Mouse (Mus musculus) naive thymus-derived CD4-positive, alpha-beta T cell, adult 2 months (primary cell): ENCODE results near the gene Plekha5.
"Not testable (repeated sequence)": the region's sequence is repeated elsewhere in the genome, so short reads cannot be mapped to it uniquely, and the experiment has no call there.

Source experiments
- DNase-seq: peaks from one replicate; pipeline ENCODE4 v3.0.0-alpha.2; 2011; ENCODE audit warnings: low read depth

Gene Plekha5

DNA sequence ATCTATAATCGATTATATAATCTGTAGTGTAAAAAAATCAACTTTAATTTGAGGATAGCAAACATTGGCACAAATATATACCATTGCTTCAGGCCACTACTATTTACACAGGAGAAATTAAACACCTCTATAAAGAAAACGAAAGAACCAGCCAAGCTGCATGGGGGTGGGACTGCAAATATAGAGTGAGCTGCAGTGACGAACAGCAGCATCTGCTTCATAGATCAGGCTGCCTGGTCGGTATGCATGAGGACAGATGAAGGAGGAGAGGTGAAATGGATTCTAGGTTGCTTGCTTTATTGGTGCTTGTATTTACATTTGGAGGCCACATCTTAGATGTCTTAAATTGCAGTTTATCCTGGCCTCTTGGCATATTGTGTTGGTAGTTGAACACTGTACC, 66.4 kb downstream of the Plekha5 start:
- no peak for DNase-seq

DNA sequence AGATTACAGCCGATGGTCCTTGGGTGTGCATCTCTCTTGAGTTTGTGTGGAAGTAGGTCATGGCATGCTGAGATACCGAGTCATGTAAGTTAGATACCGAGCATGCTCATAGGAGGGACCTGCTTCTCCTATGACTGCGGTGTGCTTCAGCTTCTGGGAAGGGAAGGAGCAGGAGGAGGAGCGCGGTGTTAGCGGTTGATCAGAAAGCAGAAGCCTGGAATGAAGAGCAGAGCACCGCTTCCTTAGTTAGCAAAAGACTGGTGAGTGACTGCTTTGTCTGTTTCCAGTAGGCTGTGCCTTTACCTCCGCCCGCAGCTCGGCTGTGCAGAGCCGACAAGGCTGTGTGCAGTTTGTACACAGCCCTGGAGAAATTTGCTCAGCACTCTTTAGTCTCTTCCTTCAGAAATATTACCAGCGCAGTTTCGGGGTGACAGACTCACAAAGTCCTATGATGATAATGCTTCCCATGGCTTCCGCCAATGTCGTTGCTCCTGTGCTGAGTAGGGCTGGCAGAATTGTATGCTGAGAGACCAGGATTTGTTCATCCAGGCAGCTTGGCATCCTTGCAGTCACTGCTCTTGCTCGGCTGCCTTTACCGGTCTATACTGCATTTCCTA, 67.2 kb downstream of the Plekha5 start:
- DNase-seq, result no peak

DNA sequence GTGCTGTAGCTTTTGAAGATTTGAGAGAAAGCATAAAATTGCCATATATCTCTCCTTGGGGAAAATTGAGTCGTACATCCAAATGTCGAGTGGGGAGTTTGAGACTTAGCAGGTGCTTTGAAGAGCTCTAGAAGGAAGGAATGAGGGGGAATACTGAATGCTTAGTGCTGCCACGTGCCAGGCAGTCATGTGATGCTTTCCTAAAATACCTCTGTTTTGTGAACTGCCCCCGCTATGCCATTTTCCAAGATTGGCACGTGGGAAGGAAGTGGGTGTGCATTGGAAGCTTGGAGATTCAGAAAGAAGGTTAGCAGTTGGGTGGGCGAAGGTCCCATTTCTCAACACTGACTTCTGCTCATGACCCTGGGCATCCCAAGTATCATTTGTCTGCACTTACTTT, 68.2 kb downstream of the Plekha5 start:
- DNase-seq, result no peak

GRCm38 (mm10) chr6:140498074-140498473, 74.2 kb downstream of the Plekha5 start:
- DNase-seq, result no peak

GRCm38 (mm10) chr6:140498958-140499357, 75.1 kb downstream of the Plekha5 start:
- DNase-seq, result no peak

DNA sequence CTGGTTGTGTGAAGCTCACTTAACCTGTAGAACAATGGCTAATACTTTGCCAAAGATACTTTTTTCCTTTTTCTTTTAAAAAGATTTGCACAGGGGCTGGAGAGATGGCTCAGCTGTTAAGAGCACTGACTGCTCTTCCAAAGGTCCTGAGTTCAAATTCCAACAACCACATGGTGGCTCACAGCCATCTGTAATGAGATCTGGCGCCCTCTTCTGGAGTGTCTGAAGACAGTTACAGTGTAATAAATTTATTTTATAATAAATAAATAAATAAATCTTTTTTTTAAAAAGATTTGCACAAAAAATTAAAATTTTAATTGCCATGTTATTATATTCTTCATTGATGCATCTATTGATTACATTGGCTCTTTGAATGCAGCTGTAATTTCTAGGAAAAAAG, 77.0 kb downstream of the Plekha5 start:
- DNase-seq, result not testable (repeated sequence)

DNA sequence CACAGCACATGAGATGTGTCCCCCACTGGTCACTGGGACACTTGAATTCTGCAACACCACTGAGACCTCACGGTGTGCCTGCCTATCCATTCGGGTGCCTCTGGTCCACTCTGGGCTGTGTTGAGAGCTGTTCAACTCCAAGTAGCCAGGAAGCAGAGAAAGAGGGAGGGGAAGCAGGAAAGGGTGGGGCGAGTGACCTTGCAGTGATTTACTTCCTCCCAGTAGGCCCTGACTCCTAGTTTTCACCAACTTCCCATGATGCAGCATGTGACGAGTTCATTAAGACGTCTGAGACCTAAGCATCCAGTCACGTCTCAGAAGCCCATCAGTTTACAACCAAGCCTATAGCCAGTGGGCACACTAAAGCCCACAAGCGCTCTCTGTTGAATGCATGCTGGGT, 78.0 kb downstream of the Plekha5 start:
- DNase-seq, result no peak

GRCm38 (mm10) chr6:140504796-140505195, 80.9 kb downstream of the Plekha5 start:
- no peak for DNase-seq

- DNase-seq, result no peak
Observed at GRCm38 (mm10) chr6:140507605-140508004, 83.8 kb downstream of the Plekha5 start.

DNA sequence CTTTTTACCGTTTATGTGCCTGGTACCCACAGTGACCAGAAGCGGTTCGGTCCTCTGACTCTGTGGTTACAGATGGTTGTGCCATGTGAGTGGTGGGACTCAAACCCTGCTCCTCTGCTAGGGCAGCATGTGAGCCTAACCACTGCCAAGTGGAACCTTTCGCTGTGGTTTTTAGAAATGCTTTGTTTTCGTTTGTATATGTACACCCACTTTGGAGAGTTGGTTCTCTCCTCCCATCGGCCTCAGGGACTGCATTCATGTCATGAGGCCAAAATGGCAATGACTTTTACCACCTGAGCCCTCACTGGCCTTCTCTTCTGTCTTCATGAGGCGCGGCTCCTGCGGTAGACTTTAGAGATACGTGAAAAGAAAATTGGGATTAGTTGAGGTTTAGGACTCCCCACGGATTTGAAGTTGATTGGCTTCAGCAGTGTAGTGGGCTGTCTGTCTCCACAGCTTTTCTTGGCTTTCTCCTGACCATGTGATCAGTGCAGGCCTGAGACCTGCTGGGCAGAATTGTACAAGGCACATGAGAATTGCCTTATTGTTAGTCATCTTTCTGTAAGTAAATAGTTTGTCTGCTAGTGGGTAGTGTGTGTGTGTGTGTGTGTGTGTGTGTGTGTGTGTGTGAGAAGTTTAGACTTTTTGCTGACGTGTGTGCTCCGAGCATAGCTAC, 84.8 kb downstream of the Plekha5 start:
- no peak for DNase-seq

DNA sequence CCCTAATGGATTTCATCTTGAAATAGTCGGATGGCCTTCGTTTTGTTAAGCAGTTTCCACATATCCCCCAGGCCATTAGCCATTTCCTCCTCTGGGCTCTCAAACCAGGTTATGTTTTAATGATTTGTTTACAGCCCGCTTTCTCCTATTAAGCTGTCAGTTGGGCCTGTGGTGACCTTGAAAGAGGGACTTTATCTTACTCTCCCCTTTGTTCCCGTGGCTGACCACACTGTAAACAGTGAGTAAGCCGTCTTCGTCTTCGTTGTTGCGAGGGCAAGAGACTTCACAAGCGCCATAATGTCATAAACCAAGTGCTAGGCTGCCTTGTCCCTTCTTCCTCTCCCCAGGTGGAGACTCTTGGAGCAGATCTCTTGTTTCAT, 85.3 kb downstream of the Plekha5 start:
- DNase-seq, result no peak

- no peak for DNase-seq
Observed at GRCm38 (mm10) chr6:140512016-140512415, 88.2 kb downstream of the Plekha5 start.

DNA sequence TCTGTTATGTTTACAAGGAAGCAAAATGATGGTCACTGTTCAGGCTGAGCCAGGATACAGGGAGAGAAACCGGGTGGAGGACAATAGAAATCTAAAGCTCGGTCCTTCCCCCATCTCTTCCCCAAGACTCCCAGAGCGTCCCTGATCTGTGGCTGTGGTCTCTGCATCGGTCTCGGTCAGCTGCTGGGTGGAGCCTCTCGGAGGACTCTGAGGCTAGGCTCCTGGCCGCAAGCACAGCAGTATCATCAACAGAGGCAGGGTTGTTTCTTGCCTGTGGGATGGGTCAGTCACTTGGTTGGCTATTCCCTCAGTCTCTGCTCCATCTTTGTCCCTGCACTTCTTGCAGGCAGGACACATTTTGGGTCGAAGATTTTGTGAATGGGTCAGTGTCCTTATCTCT, 88.6 kb downstream of the Plekha5 start:
- no peak for DNase-seq

DNA sequence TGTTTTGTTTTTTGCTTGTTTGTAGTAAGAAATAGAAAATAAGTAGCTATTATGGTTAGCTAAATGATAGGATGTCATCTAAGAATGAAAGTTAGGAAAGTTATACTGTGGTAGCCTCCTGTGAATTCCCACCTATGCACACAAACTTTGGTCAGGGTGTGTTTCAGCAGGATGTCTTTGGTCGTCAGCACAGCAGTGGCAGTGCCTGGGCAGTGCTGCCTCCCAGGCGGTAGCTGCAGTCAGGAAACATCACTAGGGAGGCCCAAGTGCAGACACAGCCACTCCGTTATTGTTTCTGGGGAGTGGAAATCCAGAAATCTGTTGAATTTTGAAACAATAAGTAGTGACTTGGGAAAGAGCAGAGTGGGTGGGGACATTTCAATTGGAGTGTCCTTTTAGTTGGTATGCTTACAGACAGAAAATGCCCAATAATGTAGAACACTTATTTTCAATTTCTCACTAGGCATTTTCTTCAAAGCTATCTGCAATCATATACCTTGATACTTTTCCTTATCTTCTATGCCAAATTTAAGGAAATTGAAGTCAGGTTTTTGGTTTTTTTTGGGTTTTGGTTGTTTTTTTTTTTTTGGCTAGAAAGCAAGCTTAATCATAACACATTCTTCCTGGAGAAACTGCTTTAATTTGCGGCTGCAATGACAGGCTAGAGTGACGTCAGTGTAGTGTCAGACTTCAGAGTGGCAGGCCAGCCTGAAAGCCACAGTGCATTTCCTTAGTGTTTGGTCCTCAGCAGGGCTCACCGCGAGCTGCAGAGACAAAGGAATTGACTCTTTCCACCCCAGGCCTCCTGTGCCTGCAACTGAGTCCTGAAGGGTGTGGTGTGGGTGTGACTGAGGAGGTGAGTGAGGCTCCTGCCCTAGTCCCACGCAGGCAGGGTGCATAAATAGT, 90.6 kb downstream of the Plekha5 start:
- DNase-seq, result peak; percentile 84

DNA sequence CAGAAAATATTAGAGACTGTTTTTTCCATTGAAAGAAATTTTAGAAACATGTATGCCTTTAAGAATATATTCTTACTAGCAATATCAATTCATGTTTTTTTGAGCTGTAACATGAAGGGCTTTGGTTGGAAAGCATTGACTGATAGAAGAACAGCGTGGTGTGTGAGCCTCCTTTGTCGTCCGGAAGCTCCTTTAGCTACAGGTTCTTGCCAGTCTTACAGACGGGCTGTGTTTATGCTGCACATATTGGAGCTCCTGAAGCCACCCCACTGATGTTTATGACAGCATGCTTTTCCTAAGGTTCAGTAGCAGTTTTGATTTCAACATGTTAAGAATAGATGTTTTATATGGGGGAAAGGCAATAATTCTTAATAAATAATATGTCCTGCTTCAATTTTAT, 91.7 kb downstream of the Plekha5 start:
- peak; percentile 38 for DNase-seq

- peak; percentile 16 for DNase-seq
Observed at GRCm38 (mm10) chr6:140516202-140516601, 92.3 kb downstream of the Plekha5 start.

DNA sequence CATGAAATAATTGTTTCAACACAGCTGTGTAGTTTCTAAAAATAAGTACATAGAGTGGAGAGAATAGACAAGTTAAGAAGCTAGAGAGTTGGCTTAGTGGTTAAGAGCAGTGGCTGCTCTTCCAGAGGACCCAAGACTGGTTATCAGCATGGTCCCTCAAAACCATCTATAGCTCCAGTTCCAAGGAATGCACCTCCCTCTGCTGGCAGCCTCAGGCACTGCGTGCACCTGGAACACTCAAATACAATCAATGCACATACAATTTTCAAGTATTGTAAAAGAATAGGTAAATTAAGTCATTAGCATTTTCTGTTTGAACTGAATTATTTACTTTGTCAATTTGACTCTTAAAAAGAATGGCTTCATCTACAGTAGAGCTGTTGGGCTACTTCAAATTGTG, 93.3 kb downstream of the Plekha5 start:
- DNase-seq, result peak; percentile 71

GRCm38 (mm10) chr6:140519019-140519418, 95.2 kb downstream of the Plekha5 start:
- no peak for DNase-seq

GRCm38 (mm10) chr6:140519488-140520159, 95.8 kb downstream of the Plekha5 start:
- no peak for DNase-seq

GRCm38 (mm10) chr6:140520961-140521360, 97.1 kb downstream of the Plekha5 start:
- no peak for DNase-seq

DNA sequence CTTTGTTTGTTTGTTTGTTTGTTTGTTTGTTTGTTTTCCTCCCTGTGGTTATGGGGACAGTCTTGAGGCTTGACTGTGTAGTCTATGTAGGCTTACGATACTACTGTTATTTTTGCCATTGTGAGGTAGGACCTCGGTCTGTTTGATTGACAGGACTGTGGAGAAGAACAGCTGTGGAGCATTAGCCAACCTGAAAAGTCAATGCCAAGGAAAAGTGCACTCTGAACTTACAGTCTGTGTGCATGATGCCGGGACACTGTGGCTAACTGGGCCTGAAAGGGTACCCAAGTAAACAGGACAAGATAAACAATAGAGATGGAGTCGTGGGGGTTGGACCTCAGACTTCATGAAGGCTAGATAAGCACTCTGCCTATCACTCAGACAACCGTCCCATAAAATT, 98.0 kb downstream of the Plekha5 start:
- no peak for DNase-seq

GRCm38 (mm10) chr6:140523600-140523999, 99.7 kb downstream of the Plekha5 start:
- no peak for DNase-seq
